Mouse (Mus musculus) limb, embryonic 10.5 days (tissue): Measurements from ENCODE around the gene Spint2. TPM values are rescaled to one million over a fixed set of nuclear protein-coding genes. Genes with fewer than 3 reads are reported as not detected.
A peak's percentile ranks its signal among the peaks of the same experiment; 100 is the strongest.

Source experiments
- DNase-seq: peaks from one replicate; pipeline ENCODE4 v3.0.0-alpha.2; 2017; ENCODE audit warnings: low spot score
- H3K27ac ChIP-seq: fragments of 300-500 bp; sonication (generic); 2 replicates; pipeline ENCODE4 v1.5.1; 2016; ENCODE audit warnings: mild to moderate bottlenecking
- H3K27me3 ChIP-seq: fragments of 300-500 bp; sonication (generic); 2 replicates; pipeline ENCODE4 v1.6.1; 2016; ENCODE audit warnings: low read depth, mild to moderate bottlenecking; ENCODE audit not compliant: poor library complexity, severe bottlenecking
- H3K36me3 ChIP-seq: fragments of 300-500 bp; sonication (generic); 2 replicates; pipeline ENCODE4 v1.6.1; 2016; ENCODE audit warnings: mild to moderate bottlenecking, moderate library complexity
- H3K4me1 ChIP-seq: fragments of 300-500 bp; sonication (generic); 2 replicates; pipeline ENCODE4 v1.6.1; 2016
- H3K4me3 ChIP-seq: fragments of 300-500 bp; sonication (generic); 2 replicates; pipeline ENCODE4 v1.5.1; 2016; ENCODE audit warnings: mild to moderate bottlenecking, moderate library complexity
- H3K9me3 ChIP-seq: fragments of 300-500 bp; sonication (generic); replicated peaks from 2 replicates; pipeline ENCODE4 v1.6.1; 2016; ENCODE audit warnings: mild to moderate bottlenecking
- WGBS: fragments of 180-500 bp; shearing (Covaris S2); methylation state at CpG from one replicate; pipeline ENCODE4 v1.1.7; 2016; 5-methylcytosine and 5-hydroxymethylcytosine counted together
- polyA plus RNA-seq: library from polyadenylated mRNA; unstranded; fragments of >200 nt; fragmentation: Nextera tagmentation; extraction: Ambion mirVana; gene quantifications from 2 replicates; pipeline ENCODE4 v1.2.1, GENCODE M21; 2016

The Spint2 gene
- polyA plus RNA-seq, 1 experiment from 2014 or later, result 71.8 TPM

DNA sequence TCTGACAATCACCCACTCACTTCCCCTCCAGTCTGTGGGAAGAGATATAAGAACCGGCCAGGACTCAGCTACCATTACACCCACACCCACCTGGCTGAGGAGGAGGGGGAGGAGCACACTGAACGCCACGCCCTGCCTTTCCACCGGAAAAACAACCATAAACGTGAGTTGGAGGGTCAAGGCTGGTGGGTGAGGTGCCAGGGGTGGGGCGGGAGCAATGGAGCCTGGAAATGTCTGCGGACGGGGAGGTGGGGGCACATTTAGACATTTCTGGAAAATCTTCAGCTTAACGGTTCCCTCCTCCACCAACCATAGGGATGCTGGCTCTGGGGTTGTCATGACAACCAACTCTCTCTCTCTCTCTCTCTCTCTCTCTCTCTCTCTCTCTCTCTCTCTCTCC is 31.3 kb upstream of the Spint2 start:
- peak; percentile 40 for DNase-seq
- WGBS, result 29% methylated on average over 9 of the region's 9 CpGs
- Histone ChIP-seq H3K27ac (peak overlapping the region; percentile 66), H3K36me3 (peaks cover 52% of the 10 kb centered on the region), H3K4me1 (peaks cover 75% of the 10 kb centered on the region), H3K9me3 (no peaks in the 10 kb centered on the region), H3K4me3 (peak overlapping the region; percentile 20; the same call in 1 of the 2 replicates), H3K27me3 (0 out of 2 replicates have a peak, but pooled peaks cover 9% of the 10 kb centered on the region)

DNA sequence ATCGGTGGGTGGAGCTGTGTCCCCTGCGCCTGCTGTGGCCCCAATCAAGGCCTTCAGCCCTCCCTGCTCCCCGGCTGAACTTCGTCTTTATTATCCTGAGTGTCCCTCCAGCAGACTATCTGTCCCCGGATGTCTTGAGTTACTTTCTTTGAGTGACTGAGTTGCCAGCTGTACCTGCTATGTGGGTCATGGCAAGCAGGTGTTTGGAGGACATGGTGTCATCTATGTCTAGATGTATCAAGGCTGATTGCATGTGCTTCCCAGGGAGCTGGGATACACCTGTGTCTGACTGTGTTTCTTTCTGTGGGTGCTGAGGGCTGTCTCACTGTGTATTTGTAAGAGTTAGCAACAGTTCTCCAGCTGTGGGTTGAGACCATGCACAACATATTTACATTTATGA is 28.0 kb upstream of the Spint2 start:
- Histone ChIP-seq H3K36me3 (peaks cover 35% of the 10 kb centered on the region), H3K27me3 (peaks cover 27% of the 10 kb centered on the region), H3K4me1 (peaks cover 71% of the 10 kb centered on the region), H3K9me3 (no peaks in the 10 kb centered on the region), H3K4me3 (peak overlapping the region; percentile 80), H3K27ac (peak overlapping the region; percentile 81)
- no peak for DNase-seq
- 9% methylated on average over 5 of the region's 5 CpGs for WGBS

GRCm38 (mm10) chr7:29309221-29309721 is 27.6 kb upstream of the Spint2 start:
- 1% methylated on average over 36 of the region's 36 CpGs for WGBS
- peak overlapping the region; percentile 80 for H3K4me3 ChIP-seq
- peak; percentile 69 for DNase-seq
- H3K27ac ChIP-seq, result peak overlapping the region; percentile 81
- peaks cover 71% of the 10 kb centered on the region for H3K4me1 ChIP-seq
- H3K9me3 ChIP-seq, result no peaks in the 10 kb centered on the region
- peaks cover 30% of the 10 kb centered on the region for H3K36me3 ChIP-seq
- peaks cover 28% of the 10 kb centered on the region for H3K27me3 ChIP-seq

GRCm38 (mm10) chr7:29307350-29308104 is 25.8 kb upstream of the Spint2 start:
- DNase-seq, result peak; percentile 92
- peak overlapping the region; percentile 80 for H3K4me3 ChIP-seq
- peaks cover 20% of the 10 kb centered on the region for H3K36me3 ChIP-seq
- 1% methylated on average over 42 of the region's 42 CpGs for WGBS
- peaks cover 61% of the 10 kb centered on the region for H3K4me1 ChIP-seq
- peak overlapping the region; percentile 83 for H3K27ac ChIP-seq
- H3K27me3 ChIP-seq, result peaks cover 28% of the 10 kb centered on the region
- no peaks in the 10 kb centered on the region for H3K9me3 ChIP-seq

- Histone ChIP-seq H3K27ac (no peak overlapping the region), H3K4me1 (peaks cover 60% of the 10 kb centered on the region), H3K36me3 (peaks cover 11% of the 10 kb centered on the region), H3K27me3 (peaks cover 28% of the 10 kb centered on the region), H3K9me3 (no peaks in the 10 kb centered on the region), H3K4me3 (0 out of 2 replicates have a peak overlapping the region, but pooled peaks have one; percentile 10)
- 22% methylated on average over 7 of the region's 7 CpGs for WGBS
- DNase-seq, result peak; percentile 60
Measured at GRCm38 (mm10) chr7:29306619-29307018, 24.9 kb upstream of the Spint2 start.

DNA sequence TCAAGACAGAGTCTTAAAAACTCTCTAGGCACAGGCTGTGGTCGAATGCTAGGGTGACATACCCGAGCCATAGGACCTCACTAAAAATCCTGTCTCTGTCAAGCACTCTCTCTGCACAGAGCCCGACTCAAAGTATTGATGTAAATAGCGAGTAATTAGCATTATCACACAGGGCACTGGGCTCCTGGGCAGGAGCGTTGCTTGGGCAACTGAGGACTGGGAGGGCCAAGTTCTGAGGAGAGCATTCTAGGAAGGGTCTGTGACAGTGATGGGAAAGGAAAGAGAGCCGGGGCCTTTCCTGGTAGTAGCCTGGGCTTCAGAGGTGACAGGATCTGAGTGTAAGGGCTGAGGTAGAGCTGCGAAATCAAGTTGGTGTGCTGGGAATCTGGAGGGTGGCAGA is 24.4 kb upstream of the Spint2 start:
- 29% methylated on average over 7 of the region's 7 CpGs for WGBS
- Histone ChIP-seq H3K4me1 (peaks cover 60% of the 10 kb centered on the region), H3K27ac (0 out of 2 replicates have a peak overlapping the region, but pooled peaks have one; percentile 34), H3K4me3 (peak overlapping the region; percentile 76; the same call in 1 of the 2 replicates), H3K9me3 (no peaks in the 10 kb centered on the region), H3K36me3 (peaks cover 6% of the 10 kb centered on the region), H3K27me3 (peaks cover 28% of the 10 kb centered on the region)
- DNase-seq, result no peak

DNA sequence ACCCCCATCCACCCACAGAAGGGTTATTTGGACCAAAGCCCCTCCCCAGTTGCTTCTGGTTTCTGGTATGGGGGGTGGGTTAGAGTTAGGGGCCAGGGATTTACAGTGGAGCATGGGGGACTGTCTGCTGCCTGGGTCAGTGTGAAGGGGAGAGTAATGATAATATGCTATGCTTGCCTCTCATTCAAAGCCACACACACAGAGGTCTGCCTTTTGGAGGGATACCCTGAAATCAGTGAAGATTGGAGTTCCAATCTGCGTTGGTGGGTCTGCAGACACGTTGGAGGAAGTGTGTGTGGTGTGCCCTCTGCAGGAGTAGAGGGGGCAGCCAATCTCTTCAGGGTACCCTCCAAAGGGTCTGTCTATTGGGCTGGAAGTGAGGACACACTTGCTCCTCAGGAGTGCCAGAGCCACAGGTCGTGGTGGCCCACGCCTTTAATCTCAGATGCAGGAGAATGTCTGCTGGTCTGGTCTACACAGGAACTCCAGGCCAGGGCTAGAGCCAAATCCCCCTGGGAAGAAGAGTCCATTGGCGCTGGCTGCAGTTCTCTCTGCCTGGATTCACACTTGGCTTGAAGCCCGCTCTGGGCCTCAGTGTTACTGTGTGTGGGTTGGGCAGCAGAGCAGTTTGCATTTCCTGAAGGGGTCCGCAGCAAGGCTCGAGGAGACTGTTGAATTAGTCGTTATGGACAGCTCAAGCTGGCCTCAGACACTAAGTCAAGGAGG is 23.7 kb upstream of the Spint2 start:
- peak; percentile 37 for DNase-seq
- 20% methylated on average over 9 of the region's 9 CpGs for WGBS
- H3K4me1 ChIP-seq, result peaks cover 60% of the 10 kb centered on the region
- peak overlapping the region; percentile 76 for H3K4me3 ChIP-seq
- peak overlapping the region; percentile 85 for H3K27ac ChIP-seq
- H3K27me3 ChIP-seq, result peaks cover 28% of the 10 kb centered on the region
- H3K36me3 ChIP-seq, result no peaks in the 10 kb centered on the region
- no peaks in the 10 kb centered on the region for H3K9me3 ChIP-seq

DNA sequence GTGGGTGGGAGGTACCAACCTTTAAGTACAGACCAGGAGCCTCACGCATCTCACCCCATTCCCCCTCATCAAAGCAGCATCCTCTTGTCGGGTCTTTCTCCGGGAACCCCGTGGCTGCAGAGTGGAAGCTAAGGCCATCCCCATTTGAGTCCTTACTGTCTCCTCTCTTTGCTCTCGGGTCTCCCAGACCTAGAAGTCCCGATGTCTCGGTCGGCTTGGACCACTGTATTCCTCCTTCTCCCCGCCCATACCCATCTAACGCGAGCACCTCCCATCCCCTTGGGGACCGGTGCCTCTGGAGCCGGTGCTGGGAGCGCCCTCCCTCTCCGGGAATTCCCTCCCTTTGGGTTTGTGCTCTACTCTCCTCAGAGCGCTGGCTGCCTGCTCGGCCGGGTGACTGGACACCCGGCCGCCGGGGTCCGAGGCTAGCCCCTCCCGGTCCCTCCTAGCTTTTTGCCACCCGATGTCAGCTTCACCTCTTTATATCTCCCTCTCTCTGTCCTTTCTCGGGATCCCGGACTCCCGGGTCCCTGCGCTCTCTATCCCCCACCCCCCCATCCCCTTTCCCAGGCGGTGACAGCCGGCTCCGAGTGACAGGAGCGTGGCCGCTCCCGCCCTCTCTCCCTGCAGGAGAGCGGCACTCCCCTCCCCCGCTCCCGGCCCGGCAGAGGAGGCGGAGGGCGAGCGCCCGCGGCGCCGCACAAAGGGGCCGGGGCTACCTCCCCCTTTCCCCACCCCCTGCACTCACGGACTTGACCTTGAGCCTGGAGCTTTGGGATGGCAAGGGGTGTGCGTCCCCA is 23.0 kb upstream of the Spint2 start:
- no peaks in the 10 kb centered on the region for H3K36me3 ChIP-seq
- DNase-seq, result peak; percentile 66
- peak overlapping the region; percentile 76 for H3K4me3 ChIP-seq
- H3K4me1 ChIP-seq, result peaks cover 57% of the 10 kb centered on the region
- no peaks in the 10 kb centered on the region for H3K9me3 ChIP-seq
- H3K27me3 ChIP-seq, result peaks cover 24% of the 10 kb centered on the region
- under 1% methylated on average over 48 of the region's 48 CpGs for WGBS
- peak overlapping the region; percentile 85 for H3K27ac ChIP-seq

GRCm38 (mm10) chr7:29303738-29304462 is 22.2 kb upstream of the Spint2 start, which contains the start of gene Dpf1:
Gene Dpf1 (plus strand): TSS chr7:29303951.
- Histone ChIP-seq H3K4me1 (peaks cover 50% of the 10 kb centered on the region), H3K4me3 (peak within 1 kb of the TSS; percentile 76)

DNA sequence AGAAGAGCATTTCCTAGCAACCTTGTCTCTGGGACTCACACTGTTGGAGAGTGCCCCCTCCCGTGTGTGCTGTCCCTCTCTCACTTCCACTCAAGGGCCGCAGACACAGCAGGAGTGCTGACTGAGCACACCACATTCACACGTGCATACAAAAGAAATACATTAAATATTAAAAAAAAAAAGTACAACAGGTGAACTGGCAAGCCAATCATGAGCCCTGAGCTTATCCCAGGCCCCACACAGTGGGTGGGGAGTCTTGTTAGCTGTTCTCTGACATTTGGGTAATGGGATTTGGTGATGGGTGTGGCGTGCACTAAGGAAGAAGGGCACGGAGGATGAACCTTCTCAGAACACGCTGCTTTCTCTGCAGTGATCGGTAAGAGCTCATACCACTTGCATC is 20.9 kb upstream of the Spint2 start:
- Histone ChIP-seq H3K27me3 (peaks cover 20% of the 10 kb centered on the region), H3K27ac (no peak overlapping the region), H3K4me1 (peaks cover 37% of the 10 kb centered on the region), H3K4me3 (no peak overlapping the region), H3K9me3 (no peaks in the 10 kb centered on the region), H3K36me3 (no peaks in the 10 kb centered on the region)
- no peak for DNase-seq
- WGBS, result 76% methylated on average over 7 of the region's 7 CpGs

More at GRCm38 (mm10) chr7:29303738-29304462, 22.2 kb upstream of the Spint2 start, which contains the start of gene Dpf1:
- Histone ChIP-seq H3K36me3 (no peaks in the 10 kb centered on the region), H3K27me3 (peaks cover 20% of the 10 kb centered on the region), H3K27ac (peak within 1 kb of the TSS; percentile 85), H3K9me3 (no peaks in the 10 kb centered on the region)
- under 1% methylated on average over 67 of the region's 67 CpGs for WGBS
- peak; percentile 88 for DNase-seq

GRCm38 (mm10) chr7:29301127-29301566 is 19.4 kb upstream of the Spint2 start:
- peak overlapping the region; percentile 76 for H3K27ac ChIP-seq
- 2% methylated on average over 7 of the region's 7 CpGs for WGBS
- H3K4me1 ChIP-seq, result peaks cover 26% of the 10 kb centered on the region
- H3K27me3 ChIP-seq, result peaks cover 16% of the 10 kb centered on the region
- H3K36me3 ChIP-seq, result no peaks in the 10 kb centered on the region
- peak; percentile 85 for DNase-seq
- no peaks in the 10 kb centered on the region for H3K9me3 ChIP-seq
- peak overlapping the region; percentile 30 for H3K4me3 ChIP-seq
